Mouse (Mus musculus): ENCODE results near the gene Adamtsl2. TPM values are rescaled to one million over a fixed set of nuclear protein-coding genes. Genes with fewer than 3 reads are reported as not detected.

Gene Adamtsl2
- polyA plus RNA-seq, 1 experiment, result not detected

- TF ChIP-seq CTCF (IDR thresholded peaks at IDR 0.05; ENCODE audit: low read depth, low read length) (no peak), POLR2A (IDR thresholded peaks at IDR 0.05; ENCODE audit: borderline replicate concordance, low read depth, low read length) (no peak)
- Histone ChIP-seq H3K4me3 (ENCODE audit: insufficient read depth, low read length) (no peak overlapping the region), H3K4me1 (ENCODE audit: control insufficient read depth, insufficient read depth, low read length) (no peaks in the 10 kb centered on the region), H3K27ac (ENCODE audit: insufficient read depth, low read depth, low read length) (no peak overlapping the region)
These were observed 67.7 kb downstream of the Adamtsl2 start for GRCm38 (mm10) chr2:27146840-27147239.

- no peaks in the 10 kb centered on the region for H3K4me1 ChIP-seq (ENCODE audit: control insufficient read depth, insufficient read depth, low read length)
- TF ChIP-seq CTCF (IDR thresholded peaks at IDR 0.05; ENCODE audit: low read depth, low read length), result no peak
- TF ChIP-seq POLR2A (IDR thresholded peaks at IDR 0.05; ENCODE audit: borderline replicate concordance, low read depth, low read length), result no peak
These were observed 70.3 kb downstream of the Adamtsl2 start for GRCm38 (mm10) chr2:27149457-27149856.

GRCm38 (mm10) chr2:27154466-27155185 is 75.4 kb downstream of the Adamtsl2 start:
- no peak for TF ChIP-seq POLR2A (IDR thresholded peaks at IDR 0.05; ENCODE audit: borderline replicate concordance, low read depth, low read length)
- no peak for TF ChIP-seq CTCF (IDR thresholded peaks at IDR 0.05; ENCODE audit: low read depth, low read length)
- Histone ChIP-seq H3K4me1 (ENCODE audit: control insufficient read depth, insufficient read depth, low read length) (no peaks in the 10 kb centered on the region), H3K27ac (ENCODE audit: insufficient read depth, low read depth, low read length) (no peak overlapping the region), H3K4me3 (ENCODE audit: insufficient read depth, low read length) (no peak overlapping the region)

More at GRCm38 (mm10) chr2:27149457-27149856, 70.3 kb downstream of the Adamtsl2 start:
- Histone ChIP-seq H3K4me3 (ENCODE audit: insufficient read depth, low read length) (no peak overlapping the region), H3K27ac (ENCODE audit: insufficient read depth, low read depth, low read length) (no peak overlapping the region)

GRCm38 (mm10) chr2:27156596-27156995 is 77.4 kb downstream of the Adamtsl2 start:
- Histone ChIP-seq H3K4me1 (ENCODE audit: control insufficient read depth, insufficient read depth, low read length) (no peaks in the 10 kb centered on the region), H3K4me3 (ENCODE audit: insufficient read depth, low read length) (no peak overlapping the region), H3K27ac (ENCODE audit: insufficient read depth, low read depth, low read length) (no peak overlapping the region)
- TF ChIP-seq CTCF (IDR thresholded peaks at IDR 0.05; ENCODE audit: low read depth, low read length) (no peak), POLR2A (IDR thresholded peaks at IDR 0.05; ENCODE audit: borderline replicate concordance, low read depth, low read length) (no peak)

Other genes starting within 250 kb of the Adamtsl2 start
- not detected in 2 replicates for gene Abo, start 214.4 kb upstream of the Adamtsl2 start, polyA plus RNA-seq (2012; ENCODE audit: insufficient read depth, insufficient read length, missing spikeins)
- 30.9 and 32.0 TPM in 2 replicates for gene Surf6, start 176.5 kb upstream of the Adamtsl2 start, polyA plus RNA-seq (2012; ENCODE audit: insufficient read depth, insufficient read length, missing spikeins)
- gene Med22, start 168.7 kb upstream of the Adamtsl2 start, polyA plus RNA-seq (2012; ENCODE audit: insufficient read depth, insufficient read length, missing spikeins), result 46.0 and 53.0 TPM in 2 replicates
- 400 and 420 TPM in 2 replicates for gene Rpl7a, start 168.6 kb upstream of the Adamtsl2 start, polyA plus RNA-seq (2012; ENCODE audit: insufficient read depth, insufficient read length, missing spikeins)
- 38.4 and 46.6 TPM in 2 replicates for gene Surf2, start 163.0 kb upstream of the Adamtsl2 start, polyA plus RNA-seq (2012; ENCODE audit: insufficient read depth, insufficient read length, missing spikeins)
- 91.1 and 97.9 TPM in 2 replicates for gene Surf1, start 162.8 kb upstream of the Adamtsl2 start, polyA plus RNA-seq (2012; ENCODE audit: insufficient read depth, insufficient read length, missing spikeins)
- gene Surf4, start 145.5 kb upstream of the Adamtsl2 start, polyA plus RNA-seq (2012; ENCODE audit: insufficient read depth, insufficient read length, missing spikeins), result 144 and 151 TPM in 2 replicates
- 2.5 TPM in 2 replicates for gene Stkld1, start 145.3 kb upstream of the Adamtsl2 start, polyA plus RNA-seq (2012; ENCODE audit: insufficient read depth, insufficient read length, missing spikeins)
- gene Rexo4, start 115.0 kb upstream of the Adamtsl2 start, polyA plus RNA-seq (2012; ENCODE audit: insufficient read depth, insufficient read length, missing spikeins), result 57.9 and 62.1 TPM in 2 replicates
- 0.16 TPM in 1 of 2 replicates, not detected in the other for gene Adamts13, start 106.0 kb upstream of the Adamtsl2 start, polyA plus RNA-seq (2012; ENCODE audit: insufficient read depth, insufficient read length, missing spikeins)
- gene Cacfd1, start 69.5 kb upstream of the Adamtsl2 start, polyA plus RNA-seq (2012; ENCODE audit: insufficient read depth, insufficient read length, missing spikeins), result 20.1 and 24.2 TPM in 2 replicates
- gene Slc2a6, start 51.4 kb upstream of the Adamtsl2 start, polyA plus RNA-seq (2012; ENCODE audit: insufficient read depth, insufficient read length, missing spikeins), result 24.5 and 26.9 TPM in 2 replicates
- gene Mymk, start 7.2 kb upstream of the Adamtsl2 start, polyA plus RNA-seq (2012; ENCODE audit: insufficient read depth, insufficient read length, missing spikeins), result not detected in 2 replicates
- not detected in 2 replicates for gene Fam163b, start 63.1 kb downstream of the Adamtsl2 start, polyA plus RNA-seq (2012; ENCODE audit: insufficient read depth, insufficient read length, missing spikeins)
- not detected in 2 replicates for gene Dbh, start 85.9 kb downstream of the Adamtsl2 start, polyA plus RNA-seq (2012; ENCODE audit: insufficient read depth, insufficient read length, missing spikeins)
- not detected in 2 replicates for gene Sardh, start 169.0 kb downstream of the Adamtsl2 start, polyA plus RNA-seq (2012; ENCODE audit: insufficient read depth, insufficient read length, missing spikeins)